Mouse (Mus musculus) G1E (cell line): ENCODE results near the gene Cnot6.

Experiments
- CTCF ChIP-seq: IDR thresholded peaks from 2 replicates; pipeline ENCODE4 v1.5.1; 2012; ENCODE audit warnings: low read depth, low read length, inconsistent platforms, mixed read lengths
- GATA1 ChIP-seq: IDR thresholded peaks from 2 replicates; pipeline ENCODE4 v1.6.1; 2012; ENCODE audit warnings: borderline replicate concordance, low read length, inconsistent platforms, mixed read lengths
- GATA2 ChIP-seq: IDR thresholded peaks from 2 replicates; pipeline ENCODE4 v1.6.1; 2012; ENCODE audit warnings: low read depth, low read length, inconsistent platforms, borderline replicate concordance
- POLR2AphosphoS5 ChIP-seq: IDR thresholded peaks from 2 replicates; pipeline ENCODE4 v1.6.1; 2012; ENCODE audit warnings: low read depth, low read length, inconsistent platforms; ENCODE audit not compliant: insufficient replicate concordance
- TAL1 ChIP-seq: conservative IDR thresholded peaks from 2 replicates; pipeline ENCODE4 v1.6.1; 2012; ENCODE audit warnings: low read depth, low read length, inconsistent platforms, mixed read lengths

- TF ChIP-seq CTCF (no peak), GATA1 (no peak), GATA2 (no peak), POLR2AphosphoS5 (no peak), TAL1 (no peak)
These were observed 90.6 kb downstream of the Cnot6 start for GRCm38 (mm10) chr11:49621953-49622352.
